In genomic region chr13:41773812-41774376, GRCm38 (mm10) we compare ENCODE assay signal across 12 mouse cellular contexts.
"Had no signal": no experiment of that assay in that cellular context is flagged by ENCODE, and none has a peak within 500 bp of the region (broad histone marks: within the 10 kb centered on the region; RNA-seq: fewer than 3 reads in every experiment).

No protein-coding gene starts in this region.

- H3K4me2 ChIP-seq: kidney, embryonic 15.5 days; liver, embryonic 12.5 days; lung, embryonic 14.5 days; midbrain, embryonic 13.5 days; neural tube, embryonic 15.5 days had no signal

- H3K4me3 ChIP-seq: kidney, embryonic 15.5 days; left cerebral cortex, adult 2 months; liver, embryonic 12.5 days; midbrain, embryonic 13.5 days; myocyte; neural tube, embryonic 15.5 days had no signal

- DNase-seq: kidney, postnatal 14 days; lung, embryonic 14.5 days; lung, postnatal 14 days; right cerebral cortex, adult 18-20 months; right cerebral cortex, postnatal 25 days; thymus, postnatal 36 days had no signal

- H3K27me3 ChIP-seq: liver, embryonic 12.5 days; midbrain, embryonic 13.5 days; neural tube, embryonic 15.5 days had no signal

- H3K9ac ChIP-seq: kidney, embryonic 15.5 days; liver, embryonic 12.5 days; lung, embryonic 14.5 days; midbrain, embryonic 13.5 days; neural tube, embryonic 15.5 days had no signal

- H3K4me1 ChIP-seq: kidney, embryonic 15.5 days; liver, embryonic 12.5 days; midbrain, embryonic 13.5 days; neural tube, embryonic 15.5 days had no signal

- H3K27ac ChIP-seq: kidney, embryonic 15.5 days; left cerebral cortex, adult 2 months; liver, embryonic 12.5 days; midbrain, embryonic 13.5 days; neural tube, embryonic 15.5 days had no signal

- ATAC-seq: liver, embryonic 12.5 days; midbrain, embryonic 13.5 days had no signal

- H3K9me3 ChIP-seq: kidney, embryonic 15.5 days; liver, embryonic 12.5 days; midbrain, embryonic 13.5 days; neural tube, embryonic 15.5 days had no signal

- H3K36me3 ChIP-seq: kidney, embryonic 15.5 days; liver, embryonic 12.5 days; midbrain, embryonic 13.5 days; neural tube, embryonic 15.5 days had no signal
